Mouse (Mus musculus): ENCODE measurements at regions not wholly inside any gene's neighbourhood (a gene's known extent, or its start where the extent isn't known, plus 50 kb on each side); places are given as distances from the start of the nearest gene placed in this dataset.

DNA sequence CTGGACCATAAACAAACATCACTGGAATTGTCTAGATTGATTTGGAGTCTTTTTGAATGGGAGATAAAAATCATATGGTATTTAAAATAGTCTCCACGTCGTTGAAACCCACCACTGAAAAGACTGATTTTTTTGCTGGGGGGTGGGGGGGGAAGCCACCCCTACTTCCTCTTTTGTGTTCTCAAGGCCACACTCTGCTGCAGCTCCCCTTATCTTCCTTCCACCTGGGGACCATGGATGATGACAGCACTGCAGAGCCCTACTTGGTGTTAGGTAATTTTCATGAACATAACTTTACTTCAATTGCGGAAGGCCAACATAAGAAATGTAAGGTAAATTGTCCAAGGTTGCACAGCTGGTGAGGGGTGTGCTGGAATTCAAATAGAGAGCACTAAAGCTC, 232.4 kb upstream of the Vrk2 start:
- H3K9me3 ChIP-seq (ENCODE audit: control insufficient read depth, low read length) = no peaks in the 10 kb centered on the region
- H3K27ac ChIP-seq (ENCODE audit: low read depth, low read length) = no peak overlapping the region
- H3K4me1 ChIP-seq (ENCODE audit: control insufficient read depth, insufficient read depth, low read length) = no peaks in the 10 kb centered on the region
- WGBS = 86% methylated on average over 3 of the region's 3 CpGs
- H3K4me2 ChIP-seq = no peak overlapping the region
- DNase-seq (ENCODE audit: low spot score, missing footprints) = no peak
- no peak for ATAC-seq (ENCODE audit: low FRiP score)
- H3K27me3 ChIP-seq (ENCODE audit: control insufficient read depth, insufficient read depth, low read length) = no peaks in the 10 kb centered on the region
- no peak overlapping the region for H3K4me3 ChIP-seq (ENCODE audit: low read depth, low read length)
- H3K36me3 ChIP-seq (ENCODE audit: control insufficient read depth, insufficient read depth, low read length) = no peaks in the 10 kb centered on the region
- no peak overlapping the region for H3K9ac ChIP-seq (ENCODE audit: low read length)

GRCm38 (mm10) chr11:26824080-26824727, 230.4 kb upstream of the Vrk2 start:
- no peaks in the 10 kb centered on the region for H3K9me3 ChIP-seq (ENCODE audit: control insufficient read depth, low read length)
- no peaks in the 10 kb centered on the region for H3K36me3 ChIP-seq (ENCODE audit: control insufficient read depth, insufficient read depth, low read length)
- H3K4me1 ChIP-seq (ENCODE audit: control insufficient read depth, insufficient read depth, low read length) = no peaks in the 10 kb centered on the region
- H3K4me3 ChIP-seq (ENCODE audit: low read depth, low read length) = no peak overlapping the region
- ATAC-seq (ENCODE audit: low FRiP score) = no peak
- DNase-seq (ENCODE audit: low spot score, missing footprints) = no peak
- no peak overlapping the region for H3K4me2 ChIP-seq
- no peak overlapping the region for H3K9ac ChIP-seq (ENCODE audit: low read length)
- 92% methylated on average over 8 of the region's 8 CpGs for WGBS
- H3K27me3 ChIP-seq (ENCODE audit: control insufficient read depth, insufficient read depth, low read length) = no peaks in the 10 kb centered on the region
- H3K27ac ChIP-seq (ENCODE audit: low read depth, low read length) = no peak overlapping the region

- Histone ChIP-seq H3K36me3 (ENCODE audit: control insufficient read depth, insufficient read depth, low read length) (no peaks in the 10 kb centered on the region), H3K9ac (ENCODE audit: low read length) (no peak overlapping the region), H3K4me2 (no peak overlapping the region), H3K9me3 (ENCODE audit: control insufficient read depth, low read length) (no peaks in the 10 kb centered on the region), H3K4me3 (ENCODE audit: low read depth, low read length) (no peak overlapping the region), H3K4me1 (ENCODE audit: control insufficient read depth, insufficient read depth, low read length) (no peaks in the 10 kb centered on the region), H3K27ac (ENCODE audit: low read depth, low read length) (no peak overlapping the region), H3K27me3 (ENCODE audit: control insufficient read depth, insufficient read depth, low read length) (no peaks in the 10 kb centered on the region)
- DNase-seq (ENCODE audit: low spot score, missing footprints) (no peak), ATAC-seq (ENCODE audit: low FRiP score) (no peak)
- 79% methylated on average over 1 of the region's 1 CpGs for WGBS
Measured at GRCm38 (mm10) chr11:26821091-26821490, 227.3 kb upstream of the Vrk2 start.

- no peak overlapping the region for H3K4me2 ChIP-seq
- no peak overlapping the region for H3K4me3 ChIP-seq (ENCODE audit: low read depth, low read length)
- ATAC-seq (ENCODE audit: low FRiP score) (no peak), DNase-seq (ENCODE audit: low spot score, missing footprints) (no peak)
- H3K4me1 ChIP-seq (ENCODE audit: control insufficient read depth, insufficient read depth, low read length) = no peaks in the 10 kb centered on the region
- H3K9me3 ChIP-seq (ENCODE audit: control insufficient read depth, low read length) = no peaks in the 10 kb centered on the region
- H3K9ac ChIP-seq (ENCODE audit: low read length) = no peak overlapping the region
- H3K27me3 ChIP-seq (ENCODE audit: control insufficient read depth, insufficient read depth, low read length) = no peaks in the 10 kb centered on the region
- no peaks in the 10 kb centered on the region for H3K36me3 ChIP-seq (ENCODE audit: control insufficient read depth, insufficient read depth, low read length)
- no peak overlapping the region for H3K27ac ChIP-seq (ENCODE audit: low read depth, low read length)
Measured at GRCm38 (mm10) chr11:26817316-26817715, 223.5 kb upstream of the Vrk2 start.

GRCm38 (mm10) chr11:26815104-26815503, 221.3 kb upstream of the Vrk2 start:
- no peak overlapping the region for H3K4me3 ChIP-seq (ENCODE audit: low read depth, low read length)
- H3K4me2 ChIP-seq = no peak overlapping the region
- WGBS = 86% methylated on average over 8 of the region's 8 CpGs
- DNase-seq (ENCODE audit: low spot score, missing footprints) = no peak
- H3K9ac ChIP-seq (ENCODE audit: low read length) = no peak overlapping the region
- no peaks in the 10 kb centered on the region for H3K36me3 ChIP-seq (ENCODE audit: control insufficient read depth, insufficient read depth, low read length)
- no peaks in the 10 kb centered on the region for H3K9me3 ChIP-seq (ENCODE audit: control insufficient read depth, low read length)
- no peak overlapping the region for H3K27ac ChIP-seq (ENCODE audit: low read depth, low read length)
- no peaks in the 10 kb centered on the region for H3K4me1 ChIP-seq (ENCODE audit: control insufficient read depth, insufficient read depth, low read length)
- ATAC-seq (ENCODE audit: low FRiP score) = 0 out of 2 replicates have a peak, but pooled peaks have one; percentile 50
- H3K27me3 ChIP-seq (ENCODE audit: control insufficient read depth, insufficient read depth, low read length) = no peaks in the 10 kb centered on the region

GRCm38 (mm10) chr11:26814601-26815000, 220.8 kb upstream of the Vrk2 start:
- Histone ChIP-seq H3K9me3 (ENCODE audit: control insufficient read depth, low read length) (no peaks in the 10 kb centered on the region), H3K4me1 (ENCODE audit: control insufficient read depth, insufficient read depth, low read length) (no peaks in the 10 kb centered on the region), H3K9ac (ENCODE audit: low read length) (no peak overlapping the region), H3K27ac (ENCODE audit: low read depth, low read length) (no peak overlapping the region), H3K27me3 (ENCODE audit: control insufficient read depth, insufficient read depth, low read length) (no peaks in the 10 kb centered on the region), H3K4me3 (ENCODE audit: low read depth, low read length) (no peak overlapping the region), H3K4me2 (no peak overlapping the region), H3K36me3 (ENCODE audit: control insufficient read depth, insufficient read depth, low read length) (no peaks in the 10 kb centered on the region)
- WGBS = 92% methylated on average over 3 of the region's 3 CpGs
- DNase-seq (ENCODE audit: low spot score, missing footprints) (no peak), ATAC-seq (ENCODE audit: low FRiP score) (no peak)

GRCm38 (mm10) chr11:26802249-26802941, 208.6 kb upstream of the Vrk2 start:
- no peak for ATAC-seq (ENCODE audit: low FRiP score)
- WGBS = 85% methylated on average over 2 of the region's 2 CpGs
- no peak for DNase-seq (ENCODE audit: low spot score, missing footprints)

DNA sequence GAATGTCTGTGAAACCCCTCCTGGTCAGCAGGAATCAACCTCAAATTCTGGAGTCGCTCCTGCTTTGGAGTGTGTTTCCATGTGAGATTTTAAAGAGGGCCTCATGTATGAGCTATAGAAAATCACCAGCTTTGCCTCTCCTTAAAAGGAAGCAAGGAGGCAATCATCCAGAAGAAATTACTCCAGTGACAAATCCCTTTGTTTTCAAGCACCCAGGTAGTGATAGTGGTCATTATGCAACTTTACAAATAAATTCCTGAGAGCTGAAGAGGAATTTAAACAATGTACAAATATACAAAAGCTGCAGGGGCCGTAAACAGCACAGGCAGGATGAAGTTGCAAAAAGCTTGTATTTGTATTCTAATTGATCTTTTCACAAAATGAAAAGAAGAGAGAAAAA, 206.5 kb upstream of the Vrk2 start:
- H3K4me2 ChIP-seq = no peak overlapping the region
- no peaks in the 10 kb centered on the region for H3K27me3 ChIP-seq (ENCODE audit: control insufficient read depth, insufficient read depth, low read length)
- no peak overlapping the region for H3K9ac ChIP-seq (ENCODE audit: low read length)
- H3K27ac ChIP-seq (ENCODE audit: low read depth, low read length) = no peak overlapping the region
- no peaks in the 10 kb centered on the region for H3K4me1 ChIP-seq (ENCODE audit: control insufficient read depth, insufficient read depth, low read length)
- no peaks in the 10 kb centered on the region for H3K36me3 ChIP-seq (ENCODE audit: control insufficient read depth, insufficient read depth, low read length)
- no peaks in the 10 kb centered on the region for H3K9me3 ChIP-seq (ENCODE audit: control insufficient read depth, low read length)
- H3K4me3 ChIP-seq (ENCODE audit: low read depth, low read length) = no peak overlapping the region
- 38% methylated on average over 2 of the region's 2 CpGs for WGBS
- DNase-seq (ENCODE audit: low spot score, missing footprints) (no peak), ATAC-seq (ENCODE audit: low FRiP score) (no peak)

More at GRCm38 (mm10) chr11:26802249-26802941, 208.6 kb upstream of the Vrk2 start:
- Histone ChIP-seq H3K4me3 (ENCODE audit: low read depth, low read length) (no peak overlapping the region), H3K9me3 (ENCODE audit: control insufficient read depth, low read length) (no peaks in the 10 kb centered on the region), H3K36me3 (ENCODE audit: control insufficient read depth, insufficient read depth, low read length) (no peaks in the 10 kb centered on the region), H3K27ac (ENCODE audit: low read depth, low read length) (no peak overlapping the region), H3K4me2 (no peak overlapping the region), H3K4me1 (ENCODE audit: control insufficient read depth, insufficient read depth, low read length) (no peaks in the 10 kb centered on the region; the same call in 1 of the 2 replicates), H3K9ac (ENCODE audit: low read length) (no peak overlapping the region), H3K27me3 (ENCODE audit: control insufficient read depth, insufficient read depth, low read length) (no peaks in the 10 kb centered on the region)

- Histone ChIP-seq H3K9me3 (ENCODE audit: control insufficient read depth, low read length) (no peaks in the 10 kb centered on the region), H3K4me2 (no peak overlapping the region), H3K9ac (ENCODE audit: low read length) (no peak overlapping the region), H3K27me3 (ENCODE audit: control insufficient read depth, insufficient read depth, low read length) (no peaks in the 10 kb centered on the region), H3K4me1 (ENCODE audit: control insufficient read depth, insufficient read depth, low read length) (no peaks in the 10 kb centered on the region), H3K36me3 (ENCODE audit: control insufficient read depth, insufficient read depth, low read length) (no peaks in the 10 kb centered on the region), H3K4me3 (ENCODE audit: low read depth, low read length) (no peak overlapping the region), H3K27ac (ENCODE audit: low read depth, low read length) (no peak overlapping the region)
- DNase-seq (ENCODE audit: low spot score, missing footprints) = no peak
- no peak for ATAC-seq (ENCODE audit: low FRiP score)
- 89% methylated on average over 3 of the region's 3 CpGs for WGBS
Measured at GRCm38 (mm10) chr11:26794629-26794966, 200.8 kb upstream of the Vrk2 start.

Measured in midbrain, embryonic 11.5 days (tissue).